Mouse (Mus musculus): ENCODE results near the gene Dctd.

DNA sequence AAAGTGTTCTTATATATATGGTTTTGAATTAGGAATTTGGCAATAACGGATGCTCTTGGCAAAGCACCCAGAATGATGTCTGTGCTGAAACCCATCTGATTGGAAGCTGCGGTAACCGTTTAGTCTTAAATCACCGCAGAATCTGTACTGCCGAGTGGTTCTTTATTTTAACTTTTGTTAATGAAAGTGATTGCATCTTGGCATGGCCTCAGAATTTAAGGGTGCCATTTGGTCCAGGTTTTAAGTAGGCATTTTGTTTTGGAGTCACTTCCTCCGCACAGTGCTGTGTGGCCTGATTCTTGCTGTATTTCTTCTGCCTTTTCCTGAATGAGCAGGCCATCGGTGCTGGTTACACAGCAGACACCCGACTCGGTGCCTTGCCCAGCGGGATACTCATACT, 47.6 kb downstream of the Dctd start:
- no peak for TF ChIP-seq POLR2A (IDR thresholded peaks at IDR 0.05; ENCODE audit: insufficient read length, low read depth)
- no peak for TF ChIP-seq SRF (IDR thresholded peaks at IDR 0.05; ENCODE audit: control insufficient read depth, insufficient read length, low read depth)
- TF ChIP-seq MAX (IDR thresholded peaks at IDR 0.05; ENCODE audit: low read depth), result no peak
- TF ChIP-seq USF1 (IDR thresholded peaks at IDR 0.05; ENCODE audit: low read depth), result no peak
- TF ChIP-seq TCF12 (IDR thresholded peaks at IDR 0.05; ENCODE audit: insufficient read depth, poor library complexity, severe bottlenecking), result no peak
